12 mouse cellular contexts compared by ENCODE assay signal in genomic region chr17:28696641-28697040, GRCm38 (mm10). TPM values are rescaled to one million over a fixed set of nuclear protein-coding genes. Genes with fewer than 3 reads are reported as not detected.
DNase-seq lines count a peak whose midpoint lies in the region; ATAC-seq lines count a peak whose summit lies in the region.
"Had no signal": no experiment of that assay in that cellular context is flagged by ENCODE, and none has a peak within 500 bp of the region (broad histone marks: within the 10 kb centered on the region; RNA-seq: fewer than 3 reads in every experiment).

No protein-coding gene starts in this region.

- ATAC-seq in embryonic facial prominence, embryonic 12.5 days (ENCODE audit: insufficient number of reproducible peaks, insufficient read depth, low FRiP score, low TSS enrichment), result no peak
- ATAC-seq in midbrain, embryonic 13.5 days, result no peak
- ATAC-seq in midbrain, embryonic 11.5 days (ENCODE audit: low FRiP score), result no peak
- no peak for ATAC-seq in stomach, embryonic 15.5 days (ENCODE audit: insufficient read depth, low FRiP score, low read depth)
- no peak for ATAC-seq in megakaryocyte-erythroid progenitor cell, adult 5-6 weeks (replicated peaks; ENCODE audit: low FRiP score, low TSS enrichment, poor library complexity, severe bottlenecking)

- H3K4me3 ChIP-seq in embryonic facial prominence, embryonic 12.5 days, result no peak overlapping the region
- no peak overlapping the region for H3K4me3 ChIP-seq in embryonic facial prominence, embryonic 10.5 days
- H3K4me3 ChIP-seq in midbrain, embryonic 13.5 days (replicated peaks), result no peak overlapping the region
- no peak overlapping the region for H3K4me3 ChIP-seq in midbrain, embryonic 11.5 days (ENCODE audit: low read depth, low read length)
- no peak overlapping the region for H3K4me3 ChIP-seq in stomach, embryonic 15.5 days (replicated peaks)
- H3K4me3 ChIP-seq: hindbrain, embryonic 10.5 days had no signal

- H3K36me3 ChIP-seq in embryonic facial prominence, embryonic 12.5 days, result no peaks in the 10 kb centered on the region
- H3K36me3 ChIP-seq in embryonic facial prominence, embryonic 10.5 days (replicated peaks), result peaks cover 3% of the 10 kb centered on the region
- no peaks in the 10 kb centered on the region for H3K36me3 ChIP-seq in midbrain, embryonic 13.5 days
- no peaks in the 10 kb centered on the region for H3K36me3 ChIP-seq in midbrain, embryonic 11.5 days (ENCODE audit: control insufficient read depth, insufficient read depth, low read length)
- H3K36me3 ChIP-seq in stomach, embryonic 15.5 days, result no peaks in the 10 kb centered on the region

- peaks cover 46% of the 10 kb centered on the region for H3K4me1 ChIP-seq in embryonic facial prominence, embryonic 12.5 days
- H3K4me1 ChIP-seq in embryonic facial prominence, embryonic 10.5 days, result peaks cover 52% of the 10 kb centered on the region
- H3K4me1 ChIP-seq in midbrain, embryonic 13.5 days (replicated peaks), result peaks cover 43% of the 10 kb centered on the region
- peaks cover 15% of the 10 kb centered on the region for H3K4me1 ChIP-seq in midbrain, embryonic 11.5 days (ENCODE audit: control insufficient read depth, insufficient read depth, low read length)
- peaks cover 38% of the 10 kb centered on the region for H3K4me1 ChIP-seq in stomach, embryonic 15.5 days

- H3K27ac ChIP-seq in embryonic facial prominence, embryonic 12.5 days, result 0 out of 2 replicates have a peak overlapping the region, but pooled peaks have one; percentile 36
- no peak overlapping the region for H3K27ac ChIP-seq in embryonic facial prominence, embryonic 10.5 days (replicated peaks)
- H3K27ac ChIP-seq in midbrain, embryonic 13.5 days, result no peak overlapping the region
- H3K27ac ChIP-seq in midbrain, embryonic 11.5 days (ENCODE audit: low read depth, low read length), result no peak overlapping the region
- H3K27ac ChIP-seq in stomach, embryonic 15.5 days, result peak overlapping the region; percentile 16; the same call in 1 of the 2 replicates
- H3K27ac ChIP-seq: hindbrain, embryonic 10.5 days had no signal

- no peak overlapping the region for H3K9ac ChIP-seq in embryonic facial prominence, embryonic 12.5 days
- peak overlapping the region; percentile 10; the same call in 1 of the 2 replicates for H3K9ac ChIP-seq in midbrain, embryonic 13.5 days (replicated peaks)
- no peak overlapping the region for H3K9ac ChIP-seq in midbrain, embryonic 11.5 days (ENCODE audit: low read length)
- H3K9ac ChIP-seq in stomach, embryonic 15.5 days, result no peak overlapping the region

- 57% methylated on average over 2 of the region's 2 CpGs for WGBS in embryonic facial prominence, embryonic 12.5 days
- 61% methylated on average over 2 of the region's 2 CpGs for WGBS in embryonic facial prominence, embryonic 10.5 days
- WGBS in midbrain, embryonic 13.5 days, result 63% methylated on average over 2 of the region's 2 CpGs
- 61% methylated on average over 2 of the region's 2 CpGs for WGBS in midbrain, embryonic 11.5 days
- WGBS in stomach, embryonic 15.5 days, result 18% methylated on average over 2 of the region's 2 CpGs

- no peak for DNase-seq in embryonic facial prominence, embryonic 10.5 days (ENCODE audit: low spot score)
- no peak for DNase-seq in midbrain, embryonic 11.5 days (ENCODE audit: low spot score, missing footprints)
- DNase-seq in kidney, postnatal 10 days, result peak; percentile 31
- no peak for DNase-seq in heart, adult 18-20 months
- DNase-seq: adrenal gland, postnatal 10 days; cerebellum, postnatal 14 days; lung, postnatal 10 days had no signal

- no peaks in the 10 kb centered on the region for H3K9me3 ChIP-seq in embryonic facial prominence, embryonic 12.5 days
- H3K9me3 ChIP-seq in embryonic facial prominence, embryonic 10.5 days, result no peaks in the 10 kb centered on the region
- no peaks in the 10 kb centered on the region for H3K9me3 ChIP-seq in midbrain, embryonic 13.5 days
- no peaks in the 10 kb centered on the region for H3K9me3 ChIP-seq in midbrain, embryonic 11.5 days (ENCODE audit: control insufficient read depth, low read length)
- no peaks in the 10 kb centered on the region for H3K9me3 ChIP-seq in stomach, embryonic 15.5 days
- H3K9me3 ChIP-seq: hindbrain, embryonic 10.5 days had no signal

- H3K4me2 ChIP-seq in embryonic facial prominence, embryonic 12.5 days (replicated peaks), result no peak overlapping the region
- H3K4me2 ChIP-seq in midbrain, embryonic 13.5 days (replicated peaks), result no peak overlapping the region
- no peak overlapping the region for H3K4me2 ChIP-seq in midbrain, embryonic 11.5 days
- peak overlapping the region; percentile 25 for H3K4me2 ChIP-seq in stomach, embryonic 15.5 days

- H3K27me3 ChIP-seq in embryonic facial prominence, embryonic 12.5 days, result no peaks in the 10 kb centered on the region
- no peaks in the 10 kb centered on the region for H3K27me3 ChIP-seq in embryonic facial prominence, embryonic 10.5 days (replicated peaks; ENCODE audit: low read depth, poor library complexity, severe bottlenecking)
- H3K27me3 ChIP-seq in midbrain, embryonic 13.5 days, result no peaks in the 10 kb centered on the region
- H3K27me3 ChIP-seq in midbrain, embryonic 11.5 days (ENCODE audit: control insufficient read depth, insufficient read depth, low read length), result no peaks in the 10 kb centered on the region
- no peaks in the 10 kb centered on the region for H3K27me3 ChIP-seq in stomach, embryonic 15.5 days (replicated peaks)

RNA-seq across cellular contexts. Expression of gene Mapk14, which starts 5.5 kb away (rescaled TPM):
- polyA plus RNA-seq in embryonic facial prominence, embryonic 12.5 days (2016; fragmentation: Nextera tagmentation; extraction: Ambion mirVana), result 48.8 and 52.4 TPM in 2 replicates
- polyA plus RNA-seq in embryonic facial prominence, embryonic 10.5 days (2016; fragmentation: Nextera tagmentation; extraction: Ambion mirVana), result 48.1 and 50.7 TPM in 2 replicates
- polyA plus RNA-seq in midbrain, embryonic 13.5 days (2015; fragmentation: Nextera tagmentation; extraction: Ambion mirVana), result 23.3 and 27.0 TPM in 2 replicates
- polyA plus RNA-seq in midbrain, embryonic 11.5 days (2014; fragmentation: Nextera tagmentation; extraction: Ambion mirVana), result 39.4 and 47.2 TPM in 2 replicates
- polyA plus RNA-seq in stomach, embryonic 15.5 days (2015; fragmentation: Nextera tagmentation; extraction: Ambion mirVana), result 40.7 and 44.9 TPM in 2 replicates
- total RNA-seq in heart, adult 18-20 months (2021), result 10 to 100 TPM; 51.3 to 59.4 TPM
- 93.9 and 100 TPM in 2 replicates for total RNA-seq in megakaryocyte-erythroid progenitor cell, adult 5-6 weeks (2014; fragmentation: Nextera tagmentation)
- 54.0 and 87.6 TPM in 2 replicates for total RNA-seq in megakaryocyte-erythroid progenitor cell, adult 5-6 weeks (2017)

RNA-seq across cellular contexts. Expression of gene Slc26a8, which starts 6.6 kb away (rescaled TPM):
- 0.17 and 0.73 TPM in 2 replicates for polyA plus RNA-seq in embryonic facial prominence, embryonic 12.5 days (2016; fragmentation: Nextera tagmentation; extraction: Ambion mirVana)
- 0.21 and 0.77 TPM in 2 replicates for polyA plus RNA-seq in embryonic facial prominence, embryonic 10.5 days (2016; fragmentation: Nextera tagmentation; extraction: Ambion mirVana)
- 1.0 and 1.3 TPM in 2 replicates for polyA plus RNA-seq in midbrain, embryonic 13.5 days (2015; fragmentation: Nextera tagmentation; extraction: Ambion mirVana)
- polyA plus RNA-seq in midbrain, embryonic 11.5 days (2014; fragmentation: Nextera tagmentation; extraction: Ambion mirVana), result 0.75 and 0.87 TPM in 2 replicates
- polyA plus RNA-seq in stomach, embryonic 15.5 days (2015; fragmentation: Nextera tagmentation; extraction: Ambion mirVana), result 0.48 and 0.49 TPM in 2 replicates
- under 1 TPM in 1 of 2 experiments, not detected in 1; 0.39 TPM for total RNA-seq in heart, adult 18-20 months (2021)
- 1.9 and 3.7 TPM in 2 replicates for total RNA-seq in megakaryocyte-erythroid progenitor cell, adult 5-6 weeks (2014; fragmentation: Nextera tagmentation)
- 1.2 TPM in 1 of 2 replicates, not detected in the other for total RNA-seq in megakaryocyte-erythroid progenitor cell, adult 5-6 weeks (2017)

RNA-seq across cellular contexts. Expression of gene AC170998.1, which starts 29.2 kb away (rescaled TPM):
- 3.5 and 5.3 TPM in 2 replicates for polyA plus RNA-seq in embryonic facial prominence, embryonic 12.5 days (2016; fragmentation: Nextera tagmentation; extraction: Ambion mirVana)
- 3.3 and 3.6 TPM in 2 replicates for polyA plus RNA-seq in embryonic facial prominence, embryonic 10.5 days (2016; fragmentation: Nextera tagmentation; extraction: Ambion mirVana)
- polyA plus RNA-seq in midbrain, embryonic 13.5 days (2015; fragmentation: Nextera tagmentation; extraction: Ambion mirVana), result 1.8 and 2.3 TPM in 2 replicates
- 0.66 and 0.78 TPM in 2 replicates for polyA plus RNA-seq in midbrain, embryonic 11.5 days (2014; fragmentation: Nextera tagmentation; extraction: Ambion mirVana)
- 3.4 TPM in 2 replicates for polyA plus RNA-seq in stomach, embryonic 15.5 days (2015; fragmentation: Nextera tagmentation; extraction: Ambion mirVana)
- total RNA-seq in heart, adult 18-20 months (2021), result under 1 TPM in 1 of 2 experiments, not detected in 1; 0.67 TPM
- 8.7 and 12.8 TPM in 2 replicates for total RNA-seq in megakaryocyte-erythroid progenitor cell, adult 5-6 weeks (2014; fragmentation: Nextera tagmentation)
- total RNA-seq in megakaryocyte-erythroid progenitor cell, adult 5-6 weeks (2017), result not detected in 2 replicates

Comparison
In these comparisons a context has a peak if more than half of its experiments do, and no peak if none do; other contexts are left out.
1. H3K27ac ChIP-seq: peak in embryonic facial prominence, embryonic 12.5 days (single experiment) and stomach, embryonic 15.5 days (single experiment); none in embryonic facial prominence, embryonic 10.5 days (single experiment), midbrain, embryonic 13.5 days (single experiment) and midbrain, embryonic 11.5 days (single experiment).